Mouse (Mus musculus): ENCODE measurements around the gene Ddi1. TPM values are rescaled to one million over a fixed set of nuclear protein-coding genes. Genes with fewer than 3 reads are reported as not detected.

The Ddi1 gene
- total and polyA plus RNA-seq, 3 experiments: 0.05 TPM; not detected in 2

DNA sequence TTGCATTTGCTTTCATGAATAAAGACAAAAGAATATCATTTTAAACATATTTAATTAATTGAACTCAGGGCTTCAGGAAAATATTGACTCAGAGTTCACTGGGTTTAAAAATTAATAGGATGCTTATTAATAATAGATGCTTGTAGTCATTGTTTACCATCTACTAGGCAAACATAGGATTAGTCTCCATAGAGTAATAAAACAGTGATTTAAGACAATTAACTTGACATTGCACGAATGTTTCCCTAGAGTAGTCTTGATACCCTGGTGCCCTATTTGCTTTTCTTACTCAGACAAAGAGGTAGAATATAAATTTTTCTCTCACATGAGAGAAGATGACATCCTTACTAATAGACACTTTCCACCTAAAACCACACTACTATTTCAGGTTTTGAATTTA is 52.1 kb downstream of the Ddi1 start:
- Histone ChIP-seq H3K36me3 (replicated peaks) (no peaks in the 10 kb centered on the region), H3K27me3 (ENCODE audit: insufficient read depth, low read length) (no peaks in the 10 kb centered on the region), H3K4me1 (ENCODE audit: insufficient read depth, low read depth, low read length) (no peaks in the 10 kb centered on the region), H3K4me3 (ENCODE audit: low read depth, low read length) (no peak overlapping the region), H3K9me3 (replicated peaks) (no peaks in the 10 kb centered on the region)
- no peak for DNase-seq (ENCODE audit: low spot score)
- ATAC-seq (ENCODE audit: extremely low read depth, insufficient number of reproducible peaks, low FRiP score, poor library complexity, severe bottlenecking): no peak
- TF ChIP-seq GATA2 (IDR thresholded peaks at IDR 0.05; ENCODE audit: borderline replicate concordance, low read depth, low read length) (no peak), GATA1 (IDR thresholded peaks at IDR 0.05; ENCODE audit: borderline replicate concordance, low read length) (no peak), POLR2AphosphoS5 (IDR thresholded peaks at IDR 0.05; ENCODE audit: insufficient replicate concordance, low read depth, low read length) (no peak), TAL1 (conservative IDR thresholded peaks at IDR 0.05; ENCODE audit: low read depth, low read length) (no peak), CTCF (IDR thresholded peaks at IDR 0.05; ENCODE audit: low read depth, low read length) (no peak)

DNA sequence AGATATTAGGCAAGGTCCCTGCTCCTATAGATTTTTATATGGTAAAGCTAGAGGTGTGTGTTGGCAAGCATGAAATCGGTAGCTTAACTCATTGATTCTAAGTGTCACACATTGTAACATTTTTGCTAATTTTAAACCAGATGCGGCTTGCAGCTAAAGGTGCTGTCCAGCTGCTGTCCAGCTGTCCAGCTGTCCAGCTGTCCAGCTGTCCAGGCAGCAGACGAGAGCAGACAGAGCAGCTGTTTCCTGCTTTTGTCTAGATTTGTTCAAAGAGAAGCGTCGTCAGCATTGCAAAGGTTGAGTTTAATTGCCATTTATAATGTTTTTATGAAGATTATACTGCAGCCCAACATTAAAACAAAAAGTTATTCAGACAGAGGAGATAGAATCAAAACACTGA is 56.8 kb downstream of the Ddi1 start:
- H3K4me1 ChIP-seq (ENCODE audit: insufficient read depth, low read depth, low read length): no peaks in the 10 kb centered on the region
- H3K4me3 ChIP-seq (ENCODE audit: low read depth, low read length): no peak overlapping the region
- ATAC-seq (ENCODE audit: extremely low read depth, insufficient number of reproducible peaks, low FRiP score, poor library complexity, severe bottlenecking) (no peak), DNase-seq (ENCODE audit: low spot score) (no peak)
- TF ChIP-seq GATA2 (IDR thresholded peaks at IDR 0.05; ENCODE audit: borderline replicate concordance, low read depth, low read length): no peak
- no peak for TF ChIP-seq TAL1 (conservative IDR thresholded peaks at IDR 0.05; ENCODE audit: low read depth, low read length)
- TF ChIP-seq CTCF (IDR thresholded peaks at IDR 0.05; ENCODE audit: low read depth, low read length): no peak
- no peaks in the 10 kb centered on the region for H3K36me3 ChIP-seq (replicated peaks)
- H3K27me3 ChIP-seq (ENCODE audit: insufficient read depth, low read length): no peaks in the 10 kb centered on the region
- H3K9me3 ChIP-seq (replicated peaks): no peaks in the 10 kb centered on the region

Other genes starting within 250 kb of the Ddi1 start
- gene Pdgfd, start 101.3 kb downstream of the Ddi1 start, total RNA-seq (2014; fragmentation: Nextera tagmentation): not detected in 2 replicates
- not detected in 2 replicates for gene Pdgfd, start 101.3 kb downstream of the Ddi1 start, total RNA-seq (2017)
- not detected in 2 replicates for gene Pdgfd, start 101.3 kb downstream of the Ddi1 start, polyA plus RNA-seq (2012)

All from G1E (cell line).